Mouse (Mus musculus): ENCODE results near the gene Lsm10.

DNA sequence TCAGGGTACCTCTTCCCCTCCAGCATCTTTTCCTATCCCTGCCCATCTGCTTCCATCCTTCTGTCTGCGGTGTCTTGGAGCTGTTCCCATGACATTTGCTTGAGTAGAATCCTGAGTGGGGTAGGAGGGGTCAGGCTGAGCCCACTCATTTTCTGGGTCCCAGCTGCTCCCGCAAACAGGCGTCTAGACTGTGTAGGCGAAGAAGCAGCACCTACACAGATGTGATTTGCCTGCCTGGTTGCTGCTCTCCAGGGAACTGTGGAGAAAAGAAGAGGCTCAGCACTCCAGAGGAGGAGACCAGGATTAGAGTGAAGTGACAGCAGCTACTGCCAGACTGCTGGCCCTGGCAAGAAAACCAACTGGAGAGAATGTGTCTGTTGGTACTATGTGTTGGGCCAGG, 22.2 kb downstream of the Lsm10 start:
- no peak for TF ChIP-seq GATA1 (IDR thresholded peaks at IDR 0.05; ENCODE audit: borderline replicate concordance, low read length)
- no peak for TF ChIP-seq FLI1 (IDR thresholded peaks at IDR 0.05; ENCODE audit: low read length)

Data from megakaryocyte, embryonic 14.5 days (primary cell).